Mouse (Mus musculus) cerebellum, postnatal 14 days (tissue): ENCODE data around the gene Emilin3.

ENCODE experiments used
- DNase-seq, 2 experiments: peaks; one replicate each; pipeline ENCODE4 v3.0.0; 2021; ENCODE audit warnings: mixed read lengths in 2 of 2

Emilin3 gene

GRCm38 (mm10) chr2:160872395-160872794 is 39.7 kb downstream of the Emilin3 start:
- DNase-seq: peak; percentile 86 to 87

GRCm38 (mm10) chr2:160871310-160871709 is 40.8 kb downstream of the Emilin3 start:
- no peak for DNase-seq

- DNase-seq: no peak
Measured at GRCm38 (mm10) chr2:160869446-160869845, 42.7 kb downstream of the Emilin3 start.

GRCm38 (mm10) chr2:160865266-160865665 is 46.9 kb downstream of the Emilin3 start:
- DNase-seq: peak in 1 of 2 experiments; percentile 48

- DNase-seq: no peak
Measured at GRCm38 (mm10) chr2:160864112-160864511, 48.0 kb downstream of the Emilin3 start.

GRCm38 (mm10) chr2:160860363-160860762 is 51.8 kb downstream of the Emilin3 start:
- DNase-seq: no peak
